Mouse (Mus musculus) C2C12 (cell line): ENCODE data around the gene Ing4.

ENCODE experiments used
- MAX ChIP-seq: IDR thresholded peaks from one replicate; pipeline ENCODE4 v1.6.1; 2011; ENCODE audit warnings: mild to moderate bottlenecking, control low read depth
- MYOD1 ChIP-seq: IDR thresholded peaks from one replicate; pipeline ENCODE4 v1.6.1; 2011; ENCODE audit warnings: low read depth; ENCODE audit not compliant: control insufficient read depth, insufficient read length
- USF1 ChIP-seq: IDR thresholded peaks from one replicate; pipeline ENCODE4 v1.6.1; 2011; ENCODE audit warnings: low read depth, mild to moderate bottlenecking, control low read depth, moderate library complexity

- TF ChIP-seq MAX (no peak), USF1 (no peak), MYOD1 (no peak)
These were observed 10.1 kb downstream of the Ing4 start, which contains the start of gene Acrbp for GRCm38 (mm10) chr6:125049678-125050077.
